Mouse (Mus musculus): ENCODE results near the gene Rgs16. TPM values are rescaled to one million over a fixed set of nuclear protein-coding genes. Genes with fewer than 3 reads are reported as not detected.
"Not testable (repeated sequence)": the region's sequence is repeated elsewhere in the genome, so short reads cannot be mapped to it uniquely, and the experiment has no call there.

Rgs16 gene
- polyA plus RNA-seq, 2 experiments from 2014 or later, result 10.9 to 46.2 TPM

DNA sequence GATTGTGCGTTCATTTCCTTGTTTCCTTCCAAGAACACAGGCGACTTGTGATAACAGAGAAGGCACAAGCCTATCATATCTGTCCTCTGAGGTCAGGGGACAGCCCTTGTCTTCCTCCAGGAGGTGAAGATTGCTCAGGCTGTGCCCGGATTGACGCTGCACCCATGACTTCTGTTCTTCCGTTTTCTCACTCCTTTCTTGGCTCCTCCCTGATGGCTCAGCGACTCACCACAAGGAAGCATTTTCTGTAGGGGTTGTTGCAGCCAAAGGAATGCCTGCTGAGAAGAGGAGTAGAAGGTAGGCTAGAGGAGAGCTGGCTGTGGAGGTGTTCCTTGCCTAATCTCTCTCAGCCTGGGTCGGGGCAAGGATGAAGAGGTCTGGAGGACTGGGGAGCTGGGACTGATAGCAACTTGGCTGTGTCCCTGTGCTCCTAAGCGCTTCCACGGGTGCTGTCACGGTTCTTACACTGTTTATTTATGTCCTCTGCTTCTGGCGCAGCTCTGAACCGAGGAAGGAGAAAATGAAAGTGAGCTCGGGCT, 11.7 kb downstream of the Rgs16 start:
- peak; percentile 60 for ATAC-seq

GRCm38 (mm10) chr1:153752521-153752920, 12.4 kb downstream of the Rgs16 start:
- no peak for ATAC-seq

DNA sequence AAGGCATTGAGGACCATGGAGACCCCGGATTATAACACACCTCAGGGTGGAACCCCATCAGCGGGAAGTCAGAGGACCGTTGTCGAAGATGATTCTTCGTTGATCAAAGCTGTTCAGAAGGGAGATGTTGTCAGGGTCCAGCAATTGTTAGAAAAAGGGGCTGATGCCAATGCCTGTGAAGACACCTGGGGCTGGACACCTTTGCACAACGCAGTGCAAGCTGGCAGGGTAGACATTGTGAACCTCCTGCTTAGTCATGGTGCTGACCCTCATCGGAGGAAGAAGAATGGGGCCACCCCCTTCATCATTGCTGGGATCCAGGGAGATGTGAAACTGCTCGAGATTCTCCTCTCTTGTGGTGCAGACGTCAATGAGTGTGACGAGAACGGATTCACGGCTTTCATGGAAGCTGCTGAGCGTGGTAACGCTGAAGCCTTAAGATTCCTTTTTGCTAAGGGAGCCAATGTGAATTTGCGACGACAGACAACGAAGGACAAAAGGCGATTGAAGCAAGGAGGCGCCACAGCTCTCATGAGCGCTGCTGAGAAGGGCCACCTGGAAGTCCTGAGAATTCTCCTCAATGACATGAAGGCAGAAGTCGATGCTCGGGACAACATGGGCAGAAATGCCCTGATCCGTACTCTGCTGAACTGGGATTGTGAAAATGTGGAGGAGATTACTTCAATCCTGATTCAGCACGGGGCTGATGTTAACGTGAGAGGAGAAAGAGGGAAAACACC, 13.7 kb downstream of the Rgs16 start:
- no peak for ATAC-seq

- no peak for ATAC-seq
Measured at GRCm38 (mm10) chr1:153764136-153764535, 24.0 kb downstream of the Rgs16 start.

GRCm38 (mm10) chr1:153766298-153766697, 26.1 kb downstream of the Rgs16 start:
- ATAC-seq, result no peak

DNA sequence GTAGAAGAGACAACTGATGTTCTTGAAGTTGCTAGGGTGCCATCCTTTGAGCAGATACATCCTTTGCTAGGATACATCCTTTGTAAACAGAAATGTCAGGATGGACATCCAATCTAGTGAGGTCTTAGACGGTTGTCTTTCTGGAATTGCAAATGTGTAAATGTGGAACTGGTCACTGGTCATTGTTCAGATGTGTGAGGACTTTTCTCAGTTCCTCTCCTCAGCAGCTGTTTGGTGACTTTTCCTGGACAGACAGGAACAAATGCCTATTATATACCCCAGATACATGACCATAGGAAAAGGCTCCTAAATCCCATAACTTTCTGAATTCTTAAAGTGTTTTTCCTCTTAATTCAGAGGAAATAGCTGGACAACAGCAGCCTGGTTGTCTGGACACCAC, 27.1 kb downstream of the Rgs16 start:
- ATAC-seq, result no peak

- ATAC-seq, result no peak
Measured at GRCm38 (mm10) chr1:153768465-153768864, 28.3 kb downstream of the Rgs16 start.

DNA sequence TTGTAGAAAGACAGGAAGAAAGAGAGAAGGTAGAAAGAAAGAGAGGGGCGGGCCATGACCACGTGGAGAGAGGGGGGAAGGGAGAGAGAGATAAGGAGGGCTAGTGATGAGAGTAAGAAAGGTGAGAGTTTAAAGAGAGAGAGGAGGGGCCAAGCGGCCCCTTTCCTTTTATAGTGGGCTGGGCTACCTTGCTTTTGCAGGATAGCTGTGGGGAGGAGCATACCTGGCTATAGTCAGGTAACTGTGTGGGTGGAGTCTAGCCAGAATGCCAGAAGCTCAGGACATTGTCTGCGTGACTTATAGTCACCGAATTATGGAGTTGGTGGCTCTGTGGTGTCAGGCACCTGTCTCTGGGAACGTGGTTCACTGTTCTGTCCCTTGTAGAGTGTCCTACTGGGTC, 29.4 kb downstream of the Rgs16 start:
- ATAC-seq, result not testable (repeated sequence)

DNA sequence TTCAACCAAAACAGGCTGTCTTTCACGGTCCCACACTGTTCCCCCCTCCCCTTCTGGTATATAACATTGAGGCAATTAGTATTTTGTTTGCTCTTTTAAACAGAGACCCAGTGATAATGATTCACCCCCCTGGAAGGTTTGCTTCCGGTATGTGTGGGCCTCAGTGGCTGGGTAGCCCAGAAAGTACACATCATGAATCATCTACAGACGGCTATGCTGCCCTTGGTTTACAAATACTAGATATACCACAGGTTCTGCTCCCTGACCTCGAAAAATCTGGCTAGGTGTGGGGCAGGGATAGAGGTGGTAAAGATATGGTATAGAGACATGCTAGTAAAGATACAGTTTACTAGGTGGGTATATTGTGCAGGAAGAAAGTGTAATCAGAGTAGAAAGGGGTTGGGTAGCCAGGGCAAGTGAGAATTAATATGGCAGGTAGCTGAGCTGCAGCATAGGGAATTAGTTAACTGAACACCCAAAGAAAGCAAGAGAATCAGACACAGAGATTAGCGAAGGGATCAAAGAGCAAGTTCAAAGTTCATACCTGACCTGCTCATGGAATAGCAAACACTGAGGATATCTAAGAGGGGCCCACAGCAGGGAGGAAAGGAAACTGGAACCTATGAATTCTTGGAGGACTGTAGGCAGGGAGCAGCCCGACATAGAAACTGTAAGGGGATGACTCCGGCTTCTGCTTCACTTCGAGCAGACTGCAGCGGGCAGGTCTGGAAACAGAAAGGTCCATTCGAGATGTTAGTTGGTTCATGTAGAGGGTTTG, 30.0 kb downstream of the Rgs16 start:
- ATAC-seq, result no peak

GRCm38 (mm10) chr1:153770776-153771167, 30.6 kb downstream of the Rgs16 start:
- ATAC-seq, result no peak

GRCm38 (mm10) chr1:153775174-153775573, 35.0 kb downstream of the Rgs16 start:
- no peak for ATAC-seq

- ATAC-seq, result no peak
Measured at GRCm38 (mm10) chr1:153776257-153776656, 36.1 kb downstream of the Rgs16 start.

DNA sequence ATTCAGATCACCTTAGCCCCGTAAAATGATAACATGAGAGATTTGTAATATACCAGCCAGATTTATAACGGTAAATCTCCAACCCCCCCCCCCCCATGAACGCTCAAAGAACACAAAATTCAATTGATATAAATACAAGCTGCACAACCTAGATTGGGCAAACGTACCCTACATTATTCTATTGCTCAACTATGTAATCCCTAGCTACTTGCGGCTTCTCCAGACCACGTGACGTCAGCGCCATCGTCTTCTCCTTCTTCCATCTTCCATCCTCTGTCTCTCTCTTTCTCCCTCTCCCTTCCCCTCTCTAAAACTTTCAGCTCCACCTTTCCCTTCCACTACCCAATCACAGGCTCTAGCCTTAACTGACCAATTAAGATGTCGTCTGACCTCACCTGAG, 38.1 kb downstream of the Rgs16 start:
- ATAC-seq, result no peak

DNA sequence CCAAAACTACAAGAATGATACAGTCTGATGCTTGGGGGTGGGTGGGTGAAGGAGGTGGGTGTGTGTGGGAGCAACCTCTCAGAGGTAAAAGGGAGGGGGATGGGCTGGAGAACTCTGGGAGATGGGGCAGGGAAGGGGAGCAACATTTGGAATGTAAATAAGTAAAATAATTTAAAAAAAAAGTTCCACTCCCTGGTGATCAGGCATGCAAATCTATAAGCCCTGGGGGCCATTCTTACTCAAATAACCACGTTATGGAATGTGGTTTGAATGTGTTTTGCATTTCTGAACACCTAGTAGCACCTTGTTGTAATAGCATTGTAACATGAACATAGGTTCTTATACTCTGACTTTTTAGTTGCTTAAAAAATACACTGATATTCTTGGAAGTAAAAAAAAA, 43.2 kb downstream of the Rgs16 start:
- no peak for ATAC-seq

DNA sequence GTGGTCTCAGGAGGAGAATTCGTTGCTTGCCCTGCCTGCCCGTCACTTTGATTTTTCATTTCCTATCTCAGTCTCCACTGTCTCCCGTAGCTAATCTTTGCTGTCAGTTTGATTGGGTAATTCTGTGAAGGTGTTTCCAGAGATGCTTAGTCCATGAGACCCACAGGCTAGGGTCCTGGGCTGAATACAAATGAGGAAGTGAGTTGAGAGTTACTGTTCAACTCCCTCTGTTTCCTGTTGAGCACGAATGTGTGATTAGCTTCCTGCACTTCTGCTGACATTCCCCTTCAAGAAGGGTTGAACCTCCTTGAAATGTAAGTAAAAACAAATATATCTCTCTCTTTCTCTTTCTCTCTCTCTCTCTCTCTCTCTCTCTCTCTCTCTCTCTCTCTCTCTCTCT, 45.5 kb downstream of the Rgs16 start:
- ATAC-seq, result no peak

DNA sequence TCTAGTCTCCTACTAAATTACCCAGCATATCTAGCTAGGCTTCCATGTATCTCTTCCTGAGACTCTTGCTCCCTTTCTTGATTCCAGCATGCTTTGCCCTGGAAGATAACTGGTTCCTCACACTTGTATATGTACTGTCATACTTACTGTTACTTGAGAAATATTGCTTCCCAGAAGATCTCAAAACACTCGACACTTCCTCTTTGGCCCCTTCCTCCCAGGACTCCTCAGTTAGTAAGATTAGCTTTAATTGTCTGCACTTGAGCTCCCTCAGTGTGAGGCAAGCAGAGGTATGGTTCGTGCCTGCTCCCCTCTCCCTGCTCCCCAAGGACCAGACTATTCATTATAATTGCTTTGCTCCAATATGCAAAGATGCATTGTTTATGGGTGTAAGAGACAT, 50.6 kb downstream of the Rgs16 start:
- no peak for ATAC-seq

DNA sequence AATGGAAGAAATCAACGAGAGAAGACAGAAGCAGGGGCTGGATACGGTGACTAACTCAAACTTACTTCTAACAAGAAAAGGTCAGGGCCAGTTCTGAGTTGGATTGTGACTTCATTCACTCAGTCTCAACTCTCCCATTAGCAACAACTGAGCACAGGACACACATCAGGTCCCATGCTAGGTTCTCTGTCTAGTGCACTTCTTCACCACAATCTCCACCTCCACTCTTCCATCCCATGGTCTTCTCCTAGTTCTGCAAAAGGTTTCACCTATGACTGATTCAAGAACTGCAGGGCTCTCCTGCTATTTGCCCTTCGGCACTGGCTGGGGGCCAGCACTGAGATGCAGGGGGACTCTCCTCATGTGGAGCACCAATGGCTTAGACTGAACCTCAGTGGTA, 54.1 kb downstream of the Rgs16 start:
- ATAC-seq, result no peak

Other genes with a start within 250 kb of the Rgs16 start
- gene Npl, start 190.3 kb upstream of the Rgs16 start, polyA plus RNA-seq (2017; shearing (Covaris generic)), result not detected
- under 1 TPM in 1 of 2 experiments, not detected in 1; 0.22 TPM for gene Rgs8, start 87.3 kb upstream of the Rgs16 start, polyA plus RNA-seq (2017; shearing (Covaris generic))
- gene Rnasel, start 9.1 kb downstream of the Rgs16 start, polyA plus RNA-seq (2017; shearing (Covaris generic)), result 10 to 100 TPM; 53.0 to 58.5 TPM
- under 1 TPM in 1 of 2 experiments, not detected in 1; 0.20 TPM for gene Rgsl1, start 103.8 kb downstream of the Rgs16 start, polyA plus RNA-seq (2017; shearing (Covaris generic))
- under 1 TPM in 1 of 2 experiments, not detected in 1; 0.20 TPM for gene Teddm1b, start 134.0 kb downstream of the Rgs16 start, polyA plus RNA-seq (2017; shearing (Covaris generic))
- under 1 TPM in 1 of 2 experiments, not detected in 1; 0.48 TPM for gene Teddm1a, start 151.4 kb downstream of the Rgs16 start, polyA plus RNA-seq (2017; shearing (Covaris generic))
- 10 to 100 TPM; 29.7 to 36.7 TPM for gene Glul, start 159.6 kb downstream of the Rgs16 start, polyA plus RNA-seq (2017; shearing (Covaris generic))
- gene Teddm2, start 159.9 kb downstream of the Rgs16 start, polyA plus RNA-seq (2017; shearing (Covaris generic)), result under 1 TPM; 0.38 to 0.81 TPM

All from CD4-positive, CD25-positive, alpha-beta regulatory T cell, adult 4 months (primary cell).